Mouse (Mus musculus) C3H10T1/2 (cell line): ENCODE data around the gene Ccdc169. TPM values are rescaled to one million over a fixed set of nuclear protein-coding genes. Genes with fewer than 3 reads are reported as not detected.

Source experiments
- polyA plus RNA-seq, 2 experiments: library from polyadenylated mRNA; unstranded; fragments of >200 nt; fragmentation: generic; extraction: Trizol; gene quantifications; one replicate each; pipeline ENCODE4 v1.2.1; 2012; ENCODE audit warnings: missing spikeins in 2 of 2

The Ccdc169 gene
- polyA plus RNA-seq, result under 1 TPM in 1 of 2 experiments, not detected in 1; 0.05 TPM

GRCm38 (mm10) chr3:55137039-55137438 lies at the start of gene Ccdc169:
TSS of gene Ccdc169 (plus strand) at chr3:55137339.

GRCm38 (mm10) chr3:55111935-55112709 lies 25.0 kb upstream of the Ccdc169 start, which contains the start of gene Spg20:
TSS of gene Spg20 (plus strand) at chr3:55112108.

DNA sequence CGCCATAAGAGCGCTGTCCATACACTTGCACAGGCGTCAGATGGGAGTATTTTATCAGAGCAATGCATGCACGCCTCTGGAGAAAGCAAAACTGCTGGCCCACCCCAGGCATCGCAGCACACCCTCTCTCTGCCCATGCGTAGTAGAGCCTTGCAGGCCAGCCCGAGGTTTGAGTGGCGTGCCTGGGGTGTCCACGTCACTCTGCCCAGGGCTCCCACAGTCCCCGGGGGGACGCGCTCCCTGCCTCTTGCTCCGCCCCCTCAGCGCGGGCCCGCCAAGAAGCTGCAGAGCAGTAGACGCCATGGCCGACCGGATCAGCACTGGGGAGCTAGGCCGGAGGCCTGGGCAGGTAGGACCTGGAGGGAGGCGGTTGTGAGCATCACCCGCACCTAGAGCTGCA lies 44.6 kb downstream of the Ccdc169 start, which contains the start of gene Sohlh2:
Gene Sohlh2 (plus strand): TSS at position 263 of the 400 bp plus-strand sequence.

Other genes starting within 250 kb of the Ccdc169 start
- gene Sertm1, start 221.5 kb upstream of the Ccdc169 start, polyA plus RNA-seq, result not detected
- not detected for gene Ccna1, start 81.8 kb upstream of the Ccdc169 start, polyA plus RNA-seq
- 10 to 100 TPM in 1 of 2 experiments, 1 to 10 TPM in 1; 2.6 to 20.8 TPM for gene Spg20, start 25.2 kb upstream of the Ccdc169 start, polyA plus RNA-seq
- under 1 TPM; 0.01 to 0.04 TPM for gene Sohlh2, start 44.7 kb downstream of the Ccdc169 start, polyA plus RNA-seq
- gene Dclk1, start 105.0 kb downstream of the Ccdc169 start, polyA plus RNA-seq, result 10 to 100 TPM in 1 of 2 experiments, 1 to 10 TPM in 1; 2.1 to 27.1 TPM